Mouse (Mus musculus) heart, postnatal 25 days (tissue): ENCODE measurements around the gene Ddo. TPM values are rescaled to one million over a fixed set of nuclear protein-coding genes. Genes with fewer than 3 reads are reported as not detected.

Source experiments
- DNase-seq: peaks from one replicate; pipeline ENCODE4 v3.0.0; 2022; ENCODE audit warnings: low spot score
- intact Hi-C: fragments of 180-260 bp; cut with DNase I; formaldehyde crosslinking; loops from one replicate; pipeline ENCODE4 v1.15.1; 2025
- total RNA-seq, 2 experiments: library from RNA; stranded (reverse); gene quantifications; 2 replicates each; pipeline ENCODE4 v1.2.3; 2021

Gene Ddo
- 10 to 100 TPM; 39.0 to 39.4 TPM for total RNA-seq

DNA sequence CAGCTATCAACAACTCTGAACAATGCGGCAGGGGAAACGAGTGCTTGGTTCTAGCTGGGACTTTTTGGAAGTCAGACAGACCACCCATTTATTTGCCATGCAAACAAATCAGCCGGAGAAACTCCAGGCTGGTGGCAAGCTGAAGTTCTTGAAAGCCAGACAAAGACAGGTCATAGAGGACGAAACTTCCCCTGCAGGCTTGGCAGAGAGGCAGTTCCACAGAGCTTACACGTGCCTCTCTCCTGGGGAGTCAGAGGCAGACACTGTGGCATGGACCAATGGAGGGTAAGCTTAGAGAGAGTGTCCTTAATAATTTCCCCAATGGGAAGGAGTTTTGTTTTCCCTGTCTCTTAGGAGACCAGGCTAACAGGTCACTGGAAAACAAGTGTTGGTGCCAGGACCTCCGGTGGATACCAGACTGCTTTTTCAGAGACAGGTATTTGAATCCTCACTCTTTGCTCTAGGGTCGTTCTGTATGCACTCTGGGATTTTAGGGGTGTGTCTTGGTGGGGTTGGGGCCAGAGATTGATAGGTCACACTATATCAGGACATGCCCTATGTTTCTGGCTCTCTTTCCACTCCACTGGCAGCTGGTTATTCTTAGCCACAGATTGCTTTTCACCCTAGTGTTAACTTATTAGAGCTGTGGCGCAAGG lies at the start of gene Ddo:
TSS of gene Ddo (plus strand) at position 356 of the 656 bp plus-strand sequence.
- peak; percentile 47 for DNase-seq
- intact Hi-C loops = no loop called here

DNA sequence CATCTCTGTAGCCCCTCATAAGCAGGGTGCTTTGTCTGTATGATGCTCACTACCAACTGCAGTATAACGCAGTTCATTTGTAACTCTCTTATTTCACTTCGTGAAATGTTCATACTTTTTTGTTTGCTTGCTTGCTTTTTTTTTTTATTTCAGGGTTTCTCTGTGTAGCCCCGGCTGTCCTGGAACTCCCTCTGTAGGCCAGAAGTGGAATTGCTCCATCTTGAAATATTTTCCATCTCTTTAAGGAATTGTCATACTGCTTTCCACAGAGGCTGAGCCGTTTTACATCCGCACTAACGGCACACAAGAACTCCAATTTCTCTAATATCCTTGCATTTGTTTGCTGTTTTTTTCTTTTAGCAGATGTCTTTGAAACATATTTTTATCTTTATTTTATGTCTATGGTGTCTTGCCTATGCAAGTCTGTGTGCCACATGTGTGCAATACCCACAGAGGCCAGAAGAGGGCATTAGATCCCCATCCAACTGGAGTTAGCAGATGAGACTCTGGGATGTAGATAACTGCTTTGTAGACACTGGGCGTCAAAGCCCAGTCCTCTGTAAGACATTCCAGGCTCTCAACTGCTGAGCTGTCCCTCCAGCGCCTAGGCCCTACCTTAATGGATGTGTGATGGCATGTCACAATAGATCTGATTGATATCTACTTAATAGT lies 46.1 kb upstream of the Ddo start:
- intact Hi-C loops = no loop called here
- DNase-seq = no peak

DNA sequence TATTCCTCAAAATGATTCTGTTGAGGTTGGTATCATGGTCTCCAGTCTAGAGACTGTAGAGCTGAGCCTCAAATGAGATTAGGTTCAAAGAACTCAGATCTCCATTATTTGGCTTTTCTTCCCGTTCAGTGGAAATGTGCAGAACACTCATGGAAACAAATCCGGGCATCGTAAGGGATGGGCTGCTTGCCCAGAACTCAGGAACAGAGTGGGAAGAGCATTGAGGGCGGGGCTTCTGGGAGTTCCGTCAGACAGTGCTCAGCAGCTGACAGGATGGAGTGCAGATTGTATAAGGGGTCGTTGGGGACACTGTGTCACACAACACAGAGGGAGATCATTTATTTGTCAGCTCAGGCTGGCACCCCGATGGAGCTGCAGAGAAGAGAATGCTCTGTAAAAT lies 37.6 kb upstream of the Ddo start:
- no peak for DNase-seq

GRCm38 (mm10) chr10:40597177-40597576 lies 32.6 kb upstream of the Ddo start:
- DNase-seq = no peak
- intact Hi-C loops = no loop called here

More for the DNA sequence above, 37.6 kb upstream of the Ddo start:
- intact Hi-C loops = no loop called here

GRCm38 (mm10) chr10:40604706-40605394 lies 25.0 kb upstream of the Ddo start:
- DNase-seq = no peak
- intact Hi-C loops = no loop called here

DNA sequence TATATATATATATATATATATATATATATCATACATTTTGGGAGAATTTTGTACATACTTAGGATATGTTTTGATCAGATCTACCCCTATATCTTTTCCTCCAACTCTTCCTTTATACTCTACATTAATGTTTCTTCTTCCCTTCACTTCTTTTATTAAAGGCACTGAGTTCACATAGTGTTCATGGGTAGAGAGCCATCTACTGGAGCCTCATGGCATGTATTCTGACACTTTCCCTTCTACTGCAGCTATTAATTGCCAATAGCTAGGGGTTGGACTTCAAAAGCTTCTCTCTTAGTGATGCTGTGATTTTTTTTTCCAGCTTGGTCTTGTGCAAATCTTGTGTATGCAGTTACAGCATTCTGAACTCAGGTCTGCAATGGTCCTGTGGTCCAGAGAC lies 11.8 kb upstream of the Ddo start:
- intact Hi-C loops = no loop called here
- no peak for DNase-seq

DNA sequence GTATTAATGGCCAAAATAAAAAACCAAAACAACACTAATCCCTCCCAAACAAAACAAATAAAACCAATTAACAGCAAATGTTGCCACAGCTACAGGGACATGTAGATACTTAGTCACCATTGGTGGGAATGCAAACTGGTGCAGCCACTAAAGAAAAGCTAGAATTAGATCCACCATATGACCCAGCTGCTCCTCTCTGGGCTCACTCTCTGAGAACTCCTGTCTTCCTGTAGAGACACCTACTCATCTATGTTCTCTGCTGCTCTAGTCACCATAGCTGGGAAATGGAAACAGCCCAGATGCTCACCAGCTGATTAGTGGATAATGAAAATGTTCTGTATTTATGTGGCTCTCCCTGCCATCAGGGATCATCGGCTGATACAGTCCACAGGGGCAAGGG lies 10.1 kb upstream of the Ddo start:
- intact Hi-C loops = no loop called here
- DNase-seq = no peak

GRCm38 (mm10) chr10:40629140-40629539 lies 671 bp upstream of the Ddo start:
- intact Hi-C loops = no loop called here
- DNase-seq = no peak

DNA sequence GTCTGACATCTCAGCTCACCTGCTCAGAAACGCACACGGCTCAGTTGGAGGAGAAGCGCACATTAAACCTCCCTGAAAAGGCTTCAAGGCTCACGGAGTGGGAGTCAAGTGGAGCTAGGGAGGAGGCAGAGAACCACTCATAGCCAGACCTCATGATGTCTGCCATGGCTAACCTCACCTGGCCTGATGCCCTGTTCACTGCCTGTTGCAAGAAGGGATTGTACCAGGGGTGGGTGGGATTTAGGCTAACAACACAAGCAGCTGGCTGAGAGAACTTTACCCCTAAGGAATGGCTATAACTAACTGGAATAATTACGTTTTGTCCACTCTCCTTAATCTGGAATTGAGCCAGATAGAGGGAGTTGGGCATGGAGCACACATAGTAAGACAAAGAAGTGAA lies 646 bp downstream of the Ddo start:
- DNase-seq = no peak
- intact Hi-C loops = no loop called here

DNA sequence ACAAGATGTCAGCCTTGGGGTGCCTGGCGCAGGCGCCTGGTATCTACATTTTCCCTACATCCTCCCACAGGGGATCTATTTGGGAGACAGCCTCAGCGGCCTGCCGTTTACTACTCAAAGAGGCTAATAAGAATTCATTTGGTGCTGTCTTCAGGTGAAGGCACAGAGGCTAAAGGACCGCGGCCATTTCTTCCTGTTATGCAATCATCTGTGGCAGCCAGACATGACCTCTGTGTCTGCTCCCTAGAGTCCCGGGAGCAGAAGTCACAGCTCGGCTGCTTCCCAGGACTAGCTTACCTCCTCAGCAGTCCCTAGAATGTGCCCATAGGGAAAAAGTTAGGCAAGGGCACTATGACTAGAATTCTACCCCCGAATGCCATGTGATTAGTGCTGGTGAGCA lies 1.1 kb downstream of the Ddo start:
- DNase-seq = no peak
- intact Hi-C loops = no loop called here

DNA sequence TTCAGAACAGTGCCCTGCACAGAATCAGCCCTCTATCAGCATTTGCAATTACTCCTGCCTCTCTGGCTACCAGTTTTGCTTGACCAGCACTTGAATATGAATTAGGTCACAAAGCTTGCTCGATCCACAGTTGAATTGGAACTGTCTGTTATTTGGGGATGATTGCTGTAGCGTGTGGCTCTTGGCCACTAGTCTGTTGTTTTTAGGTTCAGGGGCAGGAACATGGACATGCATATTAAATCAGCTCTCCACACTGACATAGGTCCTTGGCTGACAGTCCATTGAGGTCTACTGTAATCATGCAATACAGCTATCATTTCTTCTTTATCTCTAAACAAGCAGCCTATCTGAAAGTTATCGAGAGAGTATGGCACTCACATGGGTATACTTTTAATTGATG lies 2.3 kb downstream of the Ddo start:
- intact Hi-C loops = no loop called here
- no peak for DNase-seq

DNA sequence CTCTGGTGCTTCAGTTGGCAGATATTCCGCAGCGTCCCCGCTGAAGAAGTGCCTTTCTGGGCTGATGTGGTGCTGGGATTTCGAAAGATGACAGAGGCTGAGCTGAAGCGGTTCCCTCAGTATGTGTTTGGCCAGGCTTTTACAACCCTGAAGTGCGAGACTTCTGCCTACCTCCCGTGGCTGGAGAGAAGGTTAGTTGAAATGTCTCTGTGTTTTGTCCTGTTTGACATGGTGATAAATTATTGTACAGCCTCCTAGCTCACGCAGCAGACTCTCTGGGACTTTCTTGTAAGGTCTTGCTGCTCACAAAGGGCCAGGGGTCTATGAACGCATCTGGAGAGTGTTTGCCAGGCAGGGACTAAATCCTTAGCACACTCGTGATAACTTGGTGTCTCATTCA lies 7.5 kb downstream of the Ddo start:
- intact Hi-C loops = no loop called here
- no peak for DNase-seq

DNA sequence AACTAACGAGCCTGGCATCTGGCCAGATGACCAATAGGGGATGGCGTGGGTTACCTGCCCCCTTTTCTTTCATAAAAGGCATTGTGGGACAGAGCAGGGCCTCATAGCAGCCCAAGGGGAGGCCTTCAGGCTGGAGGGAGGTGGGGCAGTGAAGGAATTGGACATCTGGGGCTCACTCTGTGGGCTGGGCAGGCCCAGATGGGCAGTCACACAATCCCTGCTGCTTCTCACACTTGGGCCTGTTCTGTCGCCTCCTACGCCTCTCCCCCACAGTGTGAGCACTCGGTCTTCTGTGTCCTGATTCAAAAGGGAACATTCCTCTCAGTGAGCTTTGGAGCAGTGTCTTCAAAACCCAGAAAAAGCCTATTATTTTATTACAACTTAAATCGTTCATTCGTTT lies 8.5 kb downstream of the Ddo start:
- no peak for DNase-seq
- intact Hi-C loops = no loop called here

DNA sequence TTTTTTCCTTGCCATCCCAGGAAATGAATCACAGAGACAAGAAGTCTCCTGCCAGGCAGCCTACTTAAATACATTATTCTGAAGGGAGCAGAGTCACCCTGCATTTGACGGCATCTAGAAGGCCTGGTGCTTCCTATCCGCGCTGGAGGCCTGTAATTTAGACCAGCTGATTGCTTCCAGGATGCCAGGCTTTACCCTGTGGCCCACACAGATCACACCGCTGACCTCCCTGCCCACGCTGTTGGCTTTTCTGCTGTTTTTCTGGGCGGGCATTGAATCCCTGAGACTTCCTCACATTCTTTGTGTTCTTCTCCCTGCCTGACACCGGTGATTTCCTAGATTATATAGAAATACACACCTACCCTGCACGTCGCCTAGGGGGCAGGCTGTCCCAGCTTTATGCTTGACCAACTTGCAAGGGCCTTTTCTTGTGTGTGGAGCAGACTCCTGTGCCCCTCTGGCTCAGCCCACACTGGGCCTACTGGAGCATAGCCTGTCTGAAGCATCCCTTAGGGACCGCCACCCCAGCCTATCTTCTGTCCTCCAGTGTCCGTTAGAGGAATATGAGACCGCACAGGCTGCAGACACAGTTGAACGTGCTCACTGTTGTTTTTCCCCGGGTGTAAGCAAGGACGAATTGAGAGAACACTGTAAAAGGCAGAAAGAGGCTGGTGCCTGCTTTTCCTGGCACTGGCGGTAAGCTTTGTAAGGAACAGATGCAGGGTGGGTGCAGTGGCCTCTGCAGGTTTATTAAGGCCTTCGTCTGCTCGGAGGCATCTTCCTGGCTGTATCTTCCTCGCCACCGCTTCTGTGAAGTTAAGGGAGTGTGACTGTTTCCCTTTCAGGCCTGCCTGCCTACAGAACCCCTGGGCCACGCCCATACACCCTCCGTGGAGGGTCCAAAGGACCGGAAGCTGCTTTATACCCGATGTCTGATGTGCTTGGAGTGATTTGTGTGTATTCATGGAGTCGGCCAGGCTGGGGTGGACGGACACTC lies 9.3 kb downstream of the Ddo start:
- DNase-seq = no peak
- intact Hi-C loops = no loop called here

- intact Hi-C loops = loop anchor here (10.0 kb wide), 1 partner anchor 624 kb away; no protein-coding TSS in a partner anchor
- DNase-seq = no peak
Measured at GRCm38 (mm10) chr10:40640406-40640805, 10.6 kb downstream of the Ddo start.

DNA sequence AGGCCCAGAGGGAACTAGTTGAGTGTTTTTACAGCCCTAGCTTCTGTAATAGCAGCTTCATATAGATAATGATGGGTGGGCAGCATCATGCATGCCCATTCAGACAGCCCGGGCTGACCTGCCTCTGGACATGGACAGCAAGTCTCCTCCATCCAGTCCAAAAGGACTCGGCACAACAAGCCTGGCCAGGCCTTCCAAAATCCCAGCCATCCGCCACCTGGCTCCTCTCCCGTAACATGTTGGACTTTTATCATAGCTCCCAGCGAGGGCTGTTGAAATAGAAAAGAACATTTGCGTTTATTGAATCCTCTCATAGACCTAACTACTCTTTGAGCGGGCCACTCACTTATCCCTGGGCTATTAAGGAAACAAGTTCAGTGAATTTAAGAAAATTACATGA lies 12.1 kb downstream of the Ddo start:
- no peak for DNase-seq
- intact Hi-C loops = loop anchor here (10.0 kb wide), 1 partner anchor 623 kb away; no protein-coding TSS in a partner anchor

GRCm38 (mm10) chr10:40643126-40643525 lies 13.3 kb downstream of the Ddo start:
- intact Hi-C loops = loop anchor here (10.0 kb wide), 1 partner anchor 622 kb away; no protein-coding TSS in a partner anchor
- no peak for DNase-seq

GRCm38 (mm10) chr10:40644456-40644855 lies 14.6 kb downstream of the Ddo start:
- intact Hi-C loops = loop anchor here (10.0 kb wide), 1 partner anchor 620 kb away; no protein-coding TSS in a partner anchor
- no peak for DNase-seq

GRCm38 (mm10) chr10:40645346-40645745 lies 15.5 kb downstream of the Ddo start:
- DNase-seq = no peak
- intact Hi-C loops = loop anchor here (10.0 kb wide), 1 partner anchor 619 kb away; no protein-coding TSS in a partner anchor

- DNase-seq = no peak
- intact Hi-C loops = loop anchor here (10.0 kb wide), 1 partner anchor 616 kb away; no protein-coding TSS in a partner anchor
Measured at GRCm38 (mm10) chr10:40648776-40649175, 19.0 kb downstream of the Ddo start.
